ENCODE assay signal across 8 mouse cellular contexts in the genomic region with DNA sequence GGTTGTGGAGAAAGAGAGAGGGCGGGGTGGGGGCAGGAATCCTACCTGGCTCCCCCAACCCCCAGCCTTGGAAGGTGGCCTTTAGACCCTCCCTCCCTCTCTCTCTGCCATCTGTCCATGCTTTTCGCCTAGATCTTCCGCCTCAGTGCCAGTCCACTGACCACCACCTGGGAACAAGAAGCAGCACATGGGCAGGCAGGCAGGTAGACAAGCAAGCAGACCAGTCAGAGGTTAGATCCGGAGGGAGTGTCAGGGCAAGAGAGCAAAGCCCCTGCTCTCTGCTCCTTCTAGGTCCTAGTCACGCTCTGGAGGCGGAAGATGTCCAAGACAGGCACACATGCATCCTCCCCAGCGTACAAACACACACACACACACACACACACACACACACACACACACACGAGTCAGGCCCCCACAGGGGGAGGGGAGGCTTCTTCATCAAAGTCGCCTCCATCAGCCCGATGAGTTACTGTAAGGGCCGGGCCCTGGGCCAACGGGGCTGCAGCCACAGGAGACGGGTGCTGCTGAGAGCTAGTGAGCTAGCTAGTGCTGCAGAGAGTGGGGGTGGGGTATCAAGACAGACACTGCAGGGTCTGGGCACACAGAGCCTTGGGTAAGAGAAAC. TPM values are rescaled to one million over a fixed set of nuclear protein-coding genes. Genes with fewer than 3 reads are reported as not detected.
DNase-seq lines count a peak whose midpoint lies in the region; ATAC-seq and TF ChIP-seq lines count a peak whose summit lies in the region.

No protein-coding gene starts in this region.

- H3K27ac ChIP-seq in liver, embryonic 12.5 days: no peak overlapping the region
- no peak overlapping the region for H3K27ac ChIP-seq in heart, postnatal 0 days (ENCODE audit: low read depth)
- H3K27ac ChIP-seq in midbrain, embryonic 10.5 days (replicated peaks): peak overlapping the region; percentile 73

- TF ChIP-seq CTCF in heart, postnatal 0 days (IDR thresholded peaks at IDR 0.05; ENCODE audit: low read depth): no peak

- TF ChIP-seq EP300 in heart, postnatal 0 days (IDR thresholded peaks at IDR 0.05; ENCODE audit: low read depth): no peak

- H3K4me1 ChIP-seq in liver, embryonic 12.5 days: peaks cover 8% of the 10 kb centered on the region; the same call in 1 of the 2 replicates
- H3K4me1 ChIP-seq in heart, postnatal 0 days (ENCODE audit: control insufficient read depth, insufficient read depth): peaks cover 12% of the 10 kb centered on the region
- peaks cover 93% of the 10 kb centered on the region for H3K4me1 ChIP-seq in midbrain, embryonic 10.5 days

- H3K27me3 ChIP-seq in liver, embryonic 12.5 days (replicated peaks): peaks cover 92% of the 10 kb centered on the region
- H3K27me3 ChIP-seq in heart, postnatal 0 days (ENCODE audit: control insufficient read depth, insufficient read depth, low read length): peaks cover 27% of the 10 kb centered on the region
- H3K27me3 ChIP-seq in midbrain, embryonic 10.5 days (ENCODE audit: low read depth, poor library complexity, severe bottlenecking): peaks cover 22% of the 10 kb centered on the region

- no peak for ATAC-seq in liver, embryonic 12.5 days
- ATAC-seq in heart, postnatal 0 days (ENCODE audit: insufficient read depth, low read depth): peak; percentile 58
- no peak for ATAC-seq in monocyte, adult 5-6 weeks (replicated peaks; ENCODE audit: insufficient number of reproducible peaks, low FRiP score, low TSS enrichment, poor library complexity, severe bottlenecking)

- H3K36me3 ChIP-seq in liver, embryonic 12.5 days: no peaks in the 10 kb centered on the region
- H3K36me3 ChIP-seq in heart, postnatal 0 days (replicated peaks; ENCODE audit: control insufficient read depth, insufficient read depth, low read length): no peaks in the 10 kb centered on the region
- H3K36me3 ChIP-seq in midbrain, embryonic 10.5 days: peaks cover 96% of the 10 kb centered on the region

- H3K4me3 ChIP-seq in liver, embryonic 12.5 days: no peak overlapping the region
- no peak overlapping the region for H3K4me3 ChIP-seq in heart, postnatal 0 days (ENCODE audit: low read depth, low read length)
- H3K4me3 ChIP-seq in midbrain, embryonic 10.5 days: peak overlapping the region; percentile 20; the same call in 1 of the 2 replicates

- peak; percentile 40 for DNase-seq in liver
- peak; percentile 87 for DNase-seq in cerebellum, adult 11-12 months
- no peak for DNase-seq in heart, postnatal 0 days (ENCODE audit: low spot score)
- no peak for DNase-seq in midbrain, embryonic 10.5 days (ENCODE audit: low spot score)
- DNase-seq in ovary, postnatal 10 days (ENCODE audit: low spot score): no peak
- no peak for DNase-seq in adipocyte (ENCODE audit: low spot score)

- H3K9ac ChIP-seq in liver, embryonic 12.5 days: no peak overlapping the region
- H3K9ac ChIP-seq in heart, postnatal 0 days (replicated peaks; ENCODE audit: low read depth, low read length): no peak overlapping the region

- H3K4me2 ChIP-seq in liver, embryonic 12.5 days: no peak overlapping the region
- H3K4me2 ChIP-seq in heart, postnatal 0 days (ENCODE audit: low read depth, low read length): no peak overlapping the region

- 43% methylated on average over 13 of the region's 13 CpGs for WGBS in liver, embryonic 12.5 days (ENCODE audit: insufficient replicate concordance)
- WGBS in heart, postnatal 0 days: 32% methylated on average over 13 of the region's 13 CpGs
- 58% methylated on average over 12 of the region's 13 CpGs for WGBS in midbrain, embryonic 10.5 days

- no peaks in the 10 kb centered on the region for H3K9me3 ChIP-seq in liver, embryonic 12.5 days (replicated peaks)
- H3K9me3 ChIP-seq in heart, postnatal 0 days (replicated peaks; ENCODE audit: control insufficient read depth, low read length): no peaks in the 10 kb centered on the region
- H3K9me3 ChIP-seq in midbrain, embryonic 10.5 days (replicated peaks): no peaks in the 10 kb centered on the region

RNA-seq across cellular contexts. Expression of a gene that starts 19.8 kb away (rescaled TPM):
- 1.4 and 1.7 TPM in 2 replicates for polyA plus RNA-seq in liver, embryonic 12.5 days (2016; fragmentation: Nextera tagmentation; extraction: Ambion mirVana)
- total RNA-seq in heart, postnatal 0 days (2014; rRNA removed; ENCODE audit: low replicate concordance): 0.31 TPM in 1 of 2 replicates, not detected in the other
- 0.38 and 0.41 TPM in 2 replicates for polyA plus RNA-seq in heart, postnatal 0 days (2015; fragmentation: Nextera tagmentation; extraction: Ambion mirVana)
- polyA plus RNA-seq in midbrain, embryonic 10.5 days (2016; fragmentation: Nextera tagmentation; extraction: Ambion mirVana): 27.1 and 35.8 TPM in 2 replicates
- not detected in 3 replicates for total RNA-seq in monocyte, adult 5-6 weeks (2017)

RNA-seq across cellular contexts. Expression of a gene that starts 22.7 kb away (rescaled TPM):
- polyA plus RNA-seq in liver, embryonic 12.5 days (2016; fragmentation: Nextera tagmentation; extraction: Ambion mirVana): 39.7 and 43.0 TPM in 2 replicates
- total RNA-seq in heart, postnatal 0 days (2014; rRNA removed; ENCODE audit: low replicate concordance): 77.1 and 110 TPM in 2 replicates
- 104 and 116 TPM in 2 replicates for polyA plus RNA-seq in heart, postnatal 0 days (2015; fragmentation: Nextera tagmentation; extraction: Ambion mirVana)
- 69.0 TPM in 2 replicates for polyA plus RNA-seq in midbrain, embryonic 10.5 days (2016; fragmentation: Nextera tagmentation; extraction: Ambion mirVana)
- 25.4 to 27.9 TPM (median 27.7 TPM) in 3 replicates for total RNA-seq in monocyte, adult 5-6 weeks (2017)

RNA-seq across cellular contexts. Expression of a gene that starts 36.2 kb away (rescaled TPM):
- polyA plus RNA-seq in liver, embryonic 12.5 days (2016; fragmentation: Nextera tagmentation; extraction: Ambion mirVana): 39.1 and 44.9 TPM in 2 replicates
- total RNA-seq in heart, postnatal 0 days (2014; rRNA removed; ENCODE audit: low replicate concordance): 49.6 and 49.8 TPM in 2 replicates
- polyA plus RNA-seq in heart, postnatal 0 days (2015; fragmentation: Nextera tagmentation; extraction: Ambion mirVana): 38.9 and 40.2 TPM in 2 replicates
- 86.4 and 91.5 TPM in 2 replicates for polyA plus RNA-seq in midbrain, embryonic 10.5 days (2016; fragmentation: Nextera tagmentation; extraction: Ambion mirVana)
- total RNA-seq in monocyte, adult 5-6 weeks (2017): 11.6 to 17.4 TPM (median 12.0 TPM) in 3 replicates

RNA-seq across cellular contexts. Expression of a gene that starts 37.0 kb away (rescaled TPM):
- 1.1 and 1.5 TPM in 2 replicates for polyA plus RNA-seq in liver, embryonic 12.5 days (2016; fragmentation: Nextera tagmentation; extraction: Ambion mirVana)
- total RNA-seq in heart, postnatal 0 days (2014; rRNA removed; ENCODE audit: low replicate concordance): 5.8 and 12.7 TPM in 2 replicates
- 4.0 and 4.3 TPM in 2 replicates for polyA plus RNA-seq in heart, postnatal 0 days (2015; fragmentation: Nextera tagmentation; extraction: Ambion mirVana)
- 23.2 and 31.4 TPM in 2 replicates for polyA plus RNA-seq in midbrain, embryonic 10.5 days (2016; fragmentation: Nextera tagmentation; extraction: Ambion mirVana)
- 0.49 to 0.75 TPM in 2 of 3 replicates, not detected in the other for total RNA-seq in monocyte, adult 5-6 weeks (2017)

RNA-seq across cellular contexts. Expression of a gene that starts 45.9 kb away (rescaled TPM):
- polyA plus RNA-seq in liver, embryonic 12.5 days (2016; fragmentation: Nextera tagmentation; extraction: Ambion mirVana): 89.7 and 92.2 TPM in 2 replicates
- total RNA-seq in heart, postnatal 0 days (2014; rRNA removed; ENCODE audit: low replicate concordance): 81.6 and 121 TPM in 2 replicates
- 161 and 165 TPM in 2 replicates for polyA plus RNA-seq in heart, postnatal 0 days (2015; fragmentation: Nextera tagmentation; extraction: Ambion mirVana)
- polyA plus RNA-seq in midbrain, embryonic 10.5 days (2016; fragmentation: Nextera tagmentation; extraction: Ambion mirVana): 150 and 167 TPM in 2 replicates
- total RNA-seq in monocyte, adult 5-6 weeks (2017): 122 to 157 TPM (median 150 TPM) in 3 replicates

Comparison
In these comparisons a context has a peak if more than half of its experiments do, and no peak if none do; other contexts are left out.
1. DNase-seq: peak in liver (single experiment) and cerebellum, adult 11-12 months (single experiment); none in heart, postnatal 0 days (single experiment), midbrain, embryonic 10.5 days (single experiment), ovary, postnatal 10 days (single experiment) and adipocyte (single experiment).
2. RNA of a gene that starts 19.8 kb away (polyA plus RNA-seq): 27.1 to 35.8 TPM in midbrain, embryonic 10.5 days; 1.4 to 1.7 TPM in liver, embryonic 12.5 days and 0.38 to 0.41 TPM in heart, postnatal 0 days; every median in the first group is over 10 times any median in the second.